Mouse (Mus musculus): Measurements from ENCODE around the gene Zfp853. TPM values are rescaled to one million over a fixed set of nuclear protein-coding genes. Genes with fewer than 3 reads are reported as not detected.

Gene Zfp853
- total and polyA plus RNA-seq, 3 experiments, result 0.08 to 0.14 TPM; not detected in 1

GRCm38 (mm10) chr5:143311886-143312285 is 18.5 kb upstream of the Zfp853 start:
- H3K9ac ChIP-seq (ENCODE audit: control insufficient read depth, low read depth, low read length, poor library complexity, severe bottlenecking), result no peak overlapping the region
- TF ChIP-seq CTCF (IDR thresholded peaks at IDR 0.05 in 2 of 3, conservative IDR thresholded peaks at IDR 0.05 in 1 of 3; ENCODE audit: control insufficient read depth in 1 of 3, insufficient read depth in 1 of 3, low read depth in 2 of 3, low read length in 3 of 3, poor library complexity in 1 of 3, severe bottlenecking in 1 of 3) (peak; percentile 73 to 89 (median 78)), SMC3 (IDR thresholded peaks at IDR 0.05; ENCODE audit: low read depth, low read length) (0 out of 2 replicates have a peak, but pooled peaks have one; percentile 36), GATA1 (IDR thresholded peaks at IDR 0.05; ENCODE audit: low read depth, low read length) (no peak), GABPA (IDR thresholded peaks at IDR 0.05; ENCODE audit: low read depth, low read length) (no peak)
- peaks cover 0 to 10% of the 10 kb centered on the region in 2 experiments; a peak in 1 of 4 replicates for H3K4me1 ChIP-seq (ENCODE audit: control insufficient read depth in 1 of 2, insufficient read depth in 2 of 2, low read length in 2 of 2)
- H3K9me3 ChIP-seq (replicated peaks; ENCODE audit: insufficient read depth, low read length), result no peaks in the 10 kb centered on the region
- H3K27ac ChIP-seq (ENCODE audit: control insufficient read depth, low read depth, low read length), result no peak overlapping the region
- H3K4me3 ChIP-seq (ENCODE audit: control insufficient read depth in 1 of 2, insufficient read depth in 1 of 2, low read depth in 2 of 2, low read length in 2 of 2), result no peak overlapping the region
- peak; percentile 87 for DNase-seq (ENCODE audit: low read depth, low spot score)
- H3K79me2 ChIP-seq (ENCODE audit: control insufficient read depth, insufficient read depth, low read length, poor library complexity), result peaks cover 69% of the 10 kb centered on the region
- no peaks in the 10 kb centered on the region for H3K27me3 ChIP-seq (ENCODE audit: control insufficient read depth in 1 of 2, insufficient read depth in 2 of 2, low read length in 2 of 2)
- peaks cover 10 to 18% of the 10 kb centered on the region in 2 experiments for H3K36me3 ChIP-seq (ENCODE audit: control insufficient read depth in 1 of 2, insufficient read depth in 2 of 2, low read length in 2 of 2)

- H3K27me3 ChIP-seq (ENCODE audit: control insufficient read depth in 1 of 2, insufficient read depth in 2 of 2, low read length in 2 of 2), result no peaks in the 10 kb centered on the region
- no peak overlapping the region for H3K27ac ChIP-seq (ENCODE audit: control insufficient read depth, low read depth, low read length)
- peaks cover 12 to 15% of the 10 kb centered on the region in 2 experiments for H3K36me3 ChIP-seq (ENCODE audit: control insufficient read depth in 1 of 2, insufficient read depth in 2 of 2, low read length in 2 of 2)
- no peak for DNase-seq (ENCODE audit: low read depth, low spot score)
- no peak overlapping the region for H3K4me3 ChIP-seq (ENCODE audit: control insufficient read depth in 1 of 2, insufficient read depth in 1 of 2, low read depth in 2 of 2, low read length in 2 of 2)
- no peak overlapping the region for H3K9ac ChIP-seq (ENCODE audit: control insufficient read depth, low read depth, low read length, poor library complexity, severe bottlenecking)
- peaks cover 0 to 7% of the 10 kb centered on the region in 2 experiments; a peak in 1 of 4 replicates for H3K4me1 ChIP-seq (ENCODE audit: control insufficient read depth in 1 of 2, insufficient read depth in 2 of 2, low read length in 2 of 2)
- TF ChIP-seq NELFE (IDR thresholded peaks at IDR 0.05; ENCODE audit: low read depth, low read length) (no peak), JUND (IDR thresholded peaks at IDR 0.05; ENCODE audit: low read depth, low read length) (no peak), TAL1 (IDR thresholded peaks at IDR 0.05; ENCODE audit: low read length) (no peak), MYB (IDR thresholded peaks at IDR 0.05; ENCODE audit: low read depth, low read length) (no peak), POLR2AphosphoS5 (IDR thresholded peaks at IDR 0.05; ENCODE audit: borderline replicate concordance, low read depth, low read length) (no peak), ZNF384 (IDR thresholded peaks at IDR 0.05; ENCODE audit: low read depth, low read length) (no peak), TBP (IDR thresholded peaks at IDR 0.05; ENCODE audit: low read depth, low read length) (no peak), EP300 (IDR thresholded peaks at IDR 0.05; ENCODE audit: low read depth in 1 of 2, low read length in 2 of 2) (no peak), SMC3 (IDR thresholded peaks at IDR 0.05; ENCODE audit: low read depth, low read length) (no peak), TCF12 (IDR thresholded peaks at IDR 0.05; ENCODE audit: low read depth, low read length) (no peak), HCFC1 (IDR thresholded peaks at IDR 0.05; ENCODE audit: low read depth, low read length) (no peak), CTCF (IDR thresholded peaks at IDR 0.05 in 2 of 3, conservative IDR thresholded peaks at IDR 0.05 in 1 of 3; ENCODE audit: control insufficient read depth in 1 of 3, insufficient read depth in 1 of 3, low read depth in 2 of 3, low read length in 3 of 3, poor library complexity in 1 of 3, severe bottlenecking in 1 of 3) (no peak), RAD21 (IDR thresholded peaks at IDR 0.05; ENCODE audit: low read depth, low read length) (no peak), UBTF (IDR thresholded peaks at IDR 0.05; ENCODE audit: borderline replicate concordance, insufficient read depth, low read depth, low read length) (no peak)
- H3K79me2 ChIP-seq (ENCODE audit: control insufficient read depth, insufficient read depth, low read length, poor library complexity), result peaks cover 80% of the 10 kb centered on the region
- no peaks in the 10 kb centered on the region for H3K9me3 ChIP-seq (replicated peaks; ENCODE audit: insufficient read depth, low read length)
Measured at GRCm38 (mm10) chr5:143309916-143310315, 16.5 kb upstream of the Zfp853 start.

Data from MEL (cell line).